Mouse (Mus musculus) midbrain, postnatal 0 days (tissue): ENCODE results near the gene Blm. TPM values are rescaled to one million over a fixed set of nuclear protein-coding genes. Genes with fewer than 3 reads are reported as not detected.

ENCODE experiments used
- ATAC-seq: fragments of 200-750 bp; cut with Nextera tagmentation; 2 replicates; pipeline ENCODE4 v1.8.0; 2017; ENCODE audit warnings: moderate number of reproducible peaks, mild to moderate bottlenecking, moderate TSS enrichment, moderate library complexity; ENCODE audit not compliant: low FRiP score
- DNase-seq: peaks from one replicate; pipeline ENCODE4 v3.0.0-alpha.2; 2015; ENCODE audit warnings: low spot score
- H3K27ac ChIP-seq: fragments of 300-500 bp; sonication (generic); 2 replicates; pipeline ENCODE4 v1.5.1; 2014; ENCODE audit warnings: low read depth, mild to moderate bottlenecking, low read length, mixed read lengths
- H3K27me3 ChIP-seq: fragments of 300-500 bp; sonication (generic); 2 replicates; pipeline ENCODE4 v1.6.1; 2014; ENCODE audit warnings: low read length, control low read depth, mixed read lengths; ENCODE audit not compliant: insufficient read depth
- H3K36me3 ChIP-seq: fragments of 300-500 bp; sonication (generic); 2 replicates; pipeline ENCODE4 v1.6.1; 2014; ENCODE audit warnings: low read length, control low read depth, mixed read lengths; ENCODE audit not compliant: insufficient read depth
- H3K4me1 ChIP-seq: fragments of 300-500 bp; sonication (generic); 2 replicates; pipeline ENCODE4 v1.6.1; 2014; ENCODE audit warnings: mild to moderate bottlenecking, control low read depth, antibody characterized with exemption, low read length, mixed read lengths; ENCODE audit not compliant: insufficient read depth
- H3K4me2 ChIP-seq: fragments of 300-500 bp; sonication (generic); 2 replicates; pipeline ENCODE4 v1.6.1; 2014; ENCODE audit warnings: low read depth, mild to moderate bottlenecking, low read length, mixed read lengths; ENCODE audit not compliant: poor library complexity, severe bottlenecking
- H3K4me3 ChIP-seq: fragments of 300-500 bp; sonication (generic); 2 replicates; pipeline ENCODE4 v1.5.1; 2014; ENCODE audit warnings: low read depth, mild to moderate bottlenecking, low read length, moderate library complexity
- H3K9ac ChIP-seq: fragments of 300-500 bp; sonication (generic); replicated peaks from 2 replicates; pipeline ENCODE4 v1.6.1; 2014; ENCODE audit warnings: mild to moderate bottlenecking, low read length, moderate library complexity, mixed read lengths; ENCODE audit not compliant: poor library complexity, severe bottlenecking
- H3K9me3 ChIP-seq: fragments of 300-500 bp; sonication (generic); 2 replicates; pipeline ENCODE4 v1.6.1; 2016; ENCODE audit warnings: low read length, control low read depth
- CTCF ChIP-seq: IDR thresholded peaks from 2 replicates; pipeline ENCODE4 v1.5.1; 2016; ENCODE audit warnings: antibody characterized with exemption, mild to moderate bottlenecking
- whole genome bisulfite sequencing: fragments of 180-500 bp; shearing (Covaris S2); extraction: QIAGEN DNeasy Blood & Tissue Kit; methylation state at CpG from one replicate; pipeline ENCODE4 v1.1.7; 2014; 5-methylcytosine and 5-hydroxymethylcytosine counted together
- polyA plus RNA-seq: library from polyadenylated mRNA; unstranded; fragments of >200 nt; fragmentation: Nextera tagmentation; extraction: Ambion mirVana; gene quantifications from 2 replicates; pipeline ENCODE4 v1.2.1, GENCODE M21; 2015
- total RNA-seq: library from RNA; depleted of rRNA; stranded (reverse); fragments of >200 nt; gene quantifications from 2 replicates; pipeline ENCODE4 v1.2.3, GENCODE M21; 2014

Gene Blm
- total and polyA plus RNA-seq, 2 experiments from 2014 or later: 5.0 to 8.4 TPM

- WGBS: 58% methylated on average over 5 of the region's 5 CpGs
- no peaks in the 10 kb centered on the region for H3K27me3 ChIP-seq
- no peak overlapping the region for H3K4me3 ChIP-seq
- H3K4me2 ChIP-seq: no peak overlapping the region
- DNase-seq (no peak), ATAC-seq (no peak)
- H3K9me3 ChIP-seq: no peaks in the 10 kb centered on the region
- H3K27ac ChIP-seq: no peak overlapping the region
- H3K4me1 ChIP-seq: no peaks in the 10 kb centered on the region
- no peak overlapping the region for H3K9ac ChIP-seq
- no peaks in the 10 kb centered on the region for H3K36me3 ChIP-seq
- no peak for TF ChIP-seq CTCF
Observed at GRCm38 (mm10) chr7:80558572-80558971, 23.7 kb upstream of the Blm start.

- ATAC-seq: no peak
- 0 out of 2 replicates have a peak, but pooled peaks have one; percentile 30 for TF ChIP-seq CTCF
- H3K4me2 ChIP-seq: no peak overlapping the region
Observed at GRCm38 (mm10) chr7:80558101-80558500, 23.2 kb upstream of the Blm start.

GRCm38 (mm10) chr7:80557161-80557560 is 22.2 kb upstream of the Blm start:
- Histone ChIP-seq H3K27ac (no peak overlapping the region), H3K4me2 (no peak overlapping the region), H3K9ac (no peak overlapping the region), H3K27me3 (no peaks in the 10 kb centered on the region), H3K36me3 (no peaks in the 10 kb centered on the region), H3K4me3 (no peak overlapping the region), H3K4me1 (no peaks in the 10 kb centered on the region), H3K9me3 (no peaks in the 10 kb centered on the region)
- DNase-seq: no peak
- WGBS: 84% methylated on average over 4 of the region's 4 CpGs
- TF ChIP-seq CTCF: no peak
- ATAC-seq: no peak

More at GRCm38 (mm10) chr7:80558101-80558500, 23.2 kb upstream of the Blm start:
- Histone ChIP-seq H3K9me3 (no peaks in the 10 kb centered on the region), H3K4me1 (no peaks in the 10 kb centered on the region), H3K4me3 (no peak overlapping the region), H3K36me3 (no peaks in the 10 kb centered on the region), H3K27ac (no peak overlapping the region), H3K9ac (no peak overlapping the region), H3K27me3 (no peaks in the 10 kb centered on the region)
- 66% methylated on average over 8 of the region's 8 CpGs for WGBS
- no peak for DNase-seq

GRCm38 (mm10) chr7:80556166-80556565 is 21.2 kb upstream of the Blm start:
- TF ChIP-seq CTCF: no peak
- H3K4me1 ChIP-seq: no peaks in the 10 kb centered on the region
- no peak overlapping the region for H3K9ac ChIP-seq
- no peaks in the 10 kb centered on the region for H3K27me3 ChIP-seq
- no peaks in the 10 kb centered on the region for H3K9me3 ChIP-seq
- no peaks in the 10 kb centered on the region for H3K36me3 ChIP-seq
- WGBS: 77% methylated on average over 3 of the region's 3 CpGs
- DNase-seq (no peak), ATAC-seq (no peak)
- H3K4me3 ChIP-seq: no peak overlapping the region
- no peak overlapping the region for H3K4me2 ChIP-seq
- H3K27ac ChIP-seq: no peak overlapping the region

GRCm38 (mm10) chr7:80555146-80555545 is 20.2 kb upstream of the Blm start:
- ATAC-seq (no peak), DNase-seq (no peak)
- H3K4me2 ChIP-seq: no peak overlapping the region
- H3K4me3 ChIP-seq: no peak overlapping the region
- H3K36me3 ChIP-seq: no peaks in the 10 kb centered on the region
- no peak; the same call in 1 of the 2 replicates for TF ChIP-seq CTCF
- H3K27me3 ChIP-seq: no peaks in the 10 kb centered on the region
- no peak overlapping the region for H3K9ac ChIP-seq
- H3K4me1 ChIP-seq: no peaks in the 10 kb centered on the region
- 70% methylated on average over 3 of the region's 3 CpGs for WGBS
- H3K9me3 ChIP-seq: no peaks in the 10 kb centered on the region
- H3K27ac ChIP-seq: no peak overlapping the region

GRCm38 (mm10) chr7:80554180-80555021 is 19.5 kb upstream of the Blm start:
- H3K27me3 ChIP-seq: no peaks in the 10 kb centered on the region
- H3K4me2 ChIP-seq: no peak overlapping the region
- DNase-seq: no peak
- H3K9ac ChIP-seq: no peak overlapping the region
- no peaks in the 10 kb centered on the region for H3K4me1 ChIP-seq
- ATAC-seq: no peak
- 78% methylated on average over 22 of the region's 22 CpGs for WGBS
- H3K4me3 ChIP-seq: no peak overlapping the region
- H3K36me3 ChIP-seq: no peaks in the 10 kb centered on the region
- no peaks in the 10 kb centered on the region for H3K9me3 ChIP-seq
- TF ChIP-seq CTCF: no peak
- H3K27ac ChIP-seq: no peak overlapping the region
